Mouse (Mus musculus): ENCODE results near the gene Slc35f1. TPM values are rescaled to one million over a fixed set of nuclear protein-coding genes. Genes with fewer than 3 reads are reported as not detected.

Gene Slc35f1
- polyA plus RNA-seq, 1 experiment from 2014 or later, result 1.4 TPM

DNA sequence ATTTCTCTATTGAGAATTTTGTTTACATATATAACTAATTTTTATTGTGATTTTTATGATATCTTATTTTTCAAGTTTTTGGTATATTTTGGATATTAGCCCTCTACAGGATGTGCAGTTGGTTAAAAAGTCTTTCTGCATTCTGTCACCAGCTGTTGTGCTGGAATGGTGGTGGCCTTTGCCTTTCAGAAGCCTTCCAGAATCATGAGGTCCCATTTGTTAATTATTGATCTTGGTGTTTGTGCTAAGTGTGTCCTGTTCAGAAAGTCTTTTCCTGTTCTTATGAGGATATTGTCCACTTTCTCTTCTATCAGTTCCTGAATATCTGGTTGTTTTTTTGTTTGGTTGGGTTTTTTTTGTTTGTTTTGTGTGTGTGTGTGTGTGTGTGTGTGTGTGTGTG lies 362.2 kb downstream of the Slc35f1 start:
- Histone ChIP-seq H3K4me1 (no peaks in the 10 kb centered on the region), H3K4me2 (no peak overlapping the region), H3K9me3 (no peaks in the 10 kb centered on the region), H3K36me3 (no peaks in the 10 kb centered on the region), H3K27ac (no peak overlapping the region), H3K9ac (no peak overlapping the region), H3K27me3 (no peaks in the 10 kb centered on the region), H3K4me3 (no peak overlapping the region)
- no peak for ATAC-seq (ENCODE audit: borderline replicate concordance, extremely low read depth, low FRiP score, low TSS enrichment)

DNA sequence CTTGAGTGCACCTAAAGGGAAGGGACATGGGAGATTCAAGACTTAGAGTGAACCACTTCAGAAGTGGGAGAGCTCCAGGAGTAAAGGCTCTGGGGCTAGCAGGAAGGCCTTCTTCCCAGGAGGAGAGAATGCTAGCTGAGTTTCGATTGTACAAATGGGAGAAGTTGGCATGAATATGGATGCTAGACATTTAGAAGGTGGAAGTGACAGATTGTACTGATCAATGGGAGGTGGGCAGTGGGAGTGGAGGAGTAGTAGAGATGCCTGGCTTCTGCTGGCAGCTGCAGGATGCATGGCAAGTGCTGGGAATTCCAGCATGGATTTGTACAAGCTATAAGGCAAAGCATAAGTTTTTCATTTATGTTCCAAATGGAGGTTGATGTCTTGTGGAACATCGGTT lies 370.4 kb downstream of the Slc35f1 start:
- no peak overlapping the region for H3K4me2 ChIP-seq
- no peak overlapping the region for H3K4me3 ChIP-seq
- no peaks in the 10 kb centered on the region for H3K4me1 ChIP-seq
- H3K27me3 ChIP-seq, result no peaks in the 10 kb centered on the region
- H3K27ac ChIP-seq, result no peak overlapping the region
- H3K9ac ChIP-seq, result no peak overlapping the region
- no peaks in the 10 kb centered on the region for H3K9me3 ChIP-seq
- WGBS, result 76% methylated on average over 2 of the region's 2 CpGs
- no peaks in the 10 kb centered on the region for H3K36me3 ChIP-seq
- ATAC-seq (ENCODE audit: borderline replicate concordance, extremely low read depth, low FRiP score, low TSS enrichment), result no peak

DNA sequence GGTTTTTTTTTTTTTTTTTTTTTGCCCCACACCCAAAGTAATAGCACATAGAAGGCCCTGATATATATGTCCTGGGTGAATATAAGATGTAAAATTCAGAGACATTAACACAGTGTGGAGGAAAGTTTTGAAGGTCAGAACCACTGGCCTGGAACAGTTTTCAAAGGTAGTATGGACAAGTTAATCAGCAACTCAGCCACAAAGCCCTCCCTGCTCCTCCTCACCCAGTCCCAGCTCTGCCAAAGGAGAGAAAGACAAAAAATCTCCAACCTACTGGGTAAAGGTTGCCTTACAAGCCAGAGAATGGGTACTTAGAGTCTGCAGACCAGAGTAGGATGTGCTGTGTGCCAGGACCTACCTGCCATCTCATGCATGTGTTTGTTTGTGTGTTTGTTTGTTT lies 372.4 kb downstream of the Slc35f1 start:
- H3K4me2 ChIP-seq, result no peak overlapping the region
- ATAC-seq (ENCODE audit: borderline replicate concordance, extremely low read depth, low FRiP score, low TSS enrichment), result no peak
- H3K27me3 ChIP-seq, result no peaks in the 10 kb centered on the region
- H3K36me3 ChIP-seq, result no peaks in the 10 kb centered on the region
- H3K4me1 ChIP-seq, result no peaks in the 10 kb centered on the region
- H3K9me3 ChIP-seq, result no peaks in the 10 kb centered on the region
- H3K27ac ChIP-seq, result no peak overlapping the region
- H3K9ac ChIP-seq, result no peak overlapping the region
- H3K4me3 ChIP-seq, result no peak overlapping the region

DNA sequence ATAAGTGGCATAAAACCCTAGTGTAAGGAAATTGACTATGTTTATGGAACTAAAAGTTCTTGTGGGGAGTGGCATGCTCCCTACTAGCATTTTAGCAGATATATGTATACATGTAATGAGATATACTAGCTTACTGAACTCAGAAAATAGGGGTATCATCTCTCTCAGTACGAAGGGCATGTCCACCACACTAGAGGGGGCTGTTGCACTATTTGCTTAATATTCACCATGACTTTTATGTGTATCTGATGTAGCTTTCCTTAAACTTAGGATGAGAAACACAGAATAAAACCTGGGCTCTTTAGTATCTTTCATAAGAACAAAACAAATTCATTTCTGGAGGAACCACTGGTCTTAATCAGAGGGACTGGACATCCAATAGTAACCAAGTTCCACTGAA lies 397.5 kb downstream of the Slc35f1 start:
- Histone ChIP-seq H3K4me2 (no peak overlapping the region), H3K27me3 (no peaks in the 10 kb centered on the region), H3K9me3 (no peaks in the 10 kb centered on the region), H3K9ac (no peak overlapping the region), H3K4me3 (no peak overlapping the region), H3K27ac (no peak overlapping the region), H3K4me1 (no peaks in the 10 kb centered on the region), H3K36me3 (no peaks in the 10 kb centered on the region)
- ATAC-seq (ENCODE audit: borderline replicate concordance, extremely low read depth, low FRiP score, low TSS enrichment), result no peak
- WGBS, result 53% methylated on average over 1 of the region's 1 CpGs

DNA sequence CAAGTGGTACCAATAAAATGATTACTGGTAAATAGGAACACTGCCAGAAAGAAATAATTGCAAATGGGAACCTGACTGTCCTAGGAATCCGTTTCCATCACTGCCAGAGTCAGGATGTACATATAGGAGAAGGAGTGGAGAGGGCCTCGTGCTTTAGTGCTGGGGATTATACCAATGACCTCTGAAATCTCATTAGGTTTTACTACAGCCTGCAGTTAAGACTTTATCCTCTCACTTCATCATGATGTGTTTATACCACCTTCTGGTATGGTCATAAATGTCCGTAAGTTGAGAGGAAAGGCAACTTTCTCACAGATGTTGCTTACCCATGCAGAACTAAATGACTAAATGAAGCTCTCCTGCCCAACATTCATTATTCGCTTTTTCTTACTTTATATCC lies 401.2 kb downstream of the Slc35f1 start:
- ATAC-seq (ENCODE audit: borderline replicate concordance, extremely low read depth, low FRiP score, low TSS enrichment), result no peak
- H3K9me3 ChIP-seq, result no peaks in the 10 kb centered on the region
- H3K4me2 ChIP-seq, result no peak overlapping the region
- H3K4me3 ChIP-seq, result no peak overlapping the region
- no peaks in the 10 kb centered on the region for H3K4me1 ChIP-seq
- no peaks in the 10 kb centered on the region for H3K27me3 ChIP-seq
- H3K36me3 ChIP-seq, result no peaks in the 10 kb centered on the region
- H3K27ac ChIP-seq, result no peak overlapping the region
- WGBS, result 70% methylated on average over 4 of the region's 4 CpGs
- no peak overlapping the region for H3K9ac ChIP-seq

DNA sequence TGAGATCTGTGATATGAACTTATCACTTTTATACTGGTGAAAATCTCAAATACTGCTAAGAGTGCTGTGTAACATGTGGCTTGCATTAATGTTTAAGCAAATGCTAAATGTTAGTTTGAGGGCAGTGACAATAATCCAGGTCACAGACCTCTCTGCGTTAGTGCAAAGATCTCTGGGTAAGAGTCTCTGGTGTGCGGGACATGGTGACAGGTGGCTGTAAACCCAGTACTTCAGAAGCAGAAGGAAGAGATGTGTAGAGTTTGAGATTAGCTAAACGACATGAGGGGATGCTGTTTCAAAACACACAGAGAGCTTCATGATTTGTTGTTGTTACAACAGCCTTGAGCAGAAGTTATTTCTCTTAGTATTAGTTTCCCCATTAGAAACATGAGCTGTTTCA lies 406.1 kb downstream of the Slc35f1 start:
- 42% methylated on average over 3 of the region's 3 CpGs for WGBS
- no peaks in the 10 kb centered on the region for H3K27me3 ChIP-seq
- H3K4me3 ChIP-seq, result no peak overlapping the region
- H3K4me2 ChIP-seq, result no peak overlapping the region
- no peaks in the 10 kb centered on the region for H3K9me3 ChIP-seq
- H3K9ac ChIP-seq, result no peak overlapping the region
- H3K36me3 ChIP-seq, result no peaks in the 10 kb centered on the region
- H3K27ac ChIP-seq, result no peak overlapping the region
- ATAC-seq (ENCODE audit: borderline replicate concordance, extremely low read depth, low FRiP score, low TSS enrichment), result no peak
- H3K4me1 ChIP-seq, result no peaks in the 10 kb centered on the region

DNA sequence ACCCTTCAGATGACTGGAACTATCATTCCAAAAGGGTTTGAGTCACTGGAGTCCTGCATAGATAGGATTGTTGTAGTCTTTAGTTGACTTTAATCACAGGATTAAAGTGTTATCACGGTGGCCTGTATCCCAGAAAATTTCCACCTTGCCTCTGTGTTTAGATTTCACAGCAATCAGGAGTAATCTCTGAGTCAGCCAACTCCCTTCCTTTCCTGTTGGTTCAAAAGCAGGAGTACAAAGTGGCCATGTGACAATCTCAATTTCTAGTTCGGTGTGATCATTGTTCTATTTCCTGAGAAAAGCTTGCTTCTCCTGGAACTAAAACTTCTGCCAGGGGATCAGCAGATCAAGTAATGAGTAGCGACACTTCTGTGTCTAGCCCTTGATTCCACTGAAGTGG lies 410.5 kb downstream of the Slc35f1 start:
- no peak overlapping the region for H3K4me2 ChIP-seq
- no peaks in the 10 kb centered on the region for H3K27me3 ChIP-seq
- H3K9me3 ChIP-seq, result no peaks in the 10 kb centered on the region
- WGBS, result 59% methylated on average over 3 of the region's 3 CpGs
- H3K9ac ChIP-seq, result no peak overlapping the region
- H3K4me1 ChIP-seq, result no peaks in the 10 kb centered on the region
- no peak for ATAC-seq (ENCODE audit: borderline replicate concordance, extremely low read depth, low FRiP score, low TSS enrichment)
- no peak overlapping the region for H3K4me3 ChIP-seq
- no peak overlapping the region for H3K27ac ChIP-seq
- no peaks in the 10 kb centered on the region for H3K36me3 ChIP-seq

DNA sequence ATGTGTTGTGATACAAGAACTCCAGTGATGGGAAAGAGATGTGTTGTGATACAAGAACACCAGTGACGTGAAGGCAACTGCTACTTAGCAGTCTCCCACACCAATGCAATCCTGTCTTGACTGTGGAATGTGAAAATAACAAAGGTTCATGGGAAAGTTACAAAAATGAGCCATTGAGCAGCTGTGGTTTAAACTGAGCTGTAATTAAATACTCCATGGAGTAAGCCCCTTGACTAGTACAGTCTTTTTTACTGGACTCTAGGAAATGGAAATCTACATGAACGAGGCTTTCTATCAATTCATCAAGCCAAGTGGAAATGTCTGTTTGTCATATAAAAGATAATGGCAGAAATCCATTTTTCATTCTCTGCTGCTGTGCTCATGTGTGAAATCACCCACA lies 411.1 kb downstream of the Slc35f1 start:
- Histone ChIP-seq H3K36me3 (no peaks in the 10 kb centered on the region), H3K27ac (no peak overlapping the region), H3K4me3 (no peak overlapping the region), H3K9ac (no peak overlapping the region), H3K9me3 (no peaks in the 10 kb centered on the region), H3K4me2 (no peak overlapping the region), H3K27me3 (no peaks in the 10 kb centered on the region), H3K4me1 (no peaks in the 10 kb centered on the region)
- 55% methylated on average over 2 of the region's 2 CpGs for WGBS
- no peak for ATAC-seq (ENCODE audit: borderline replicate concordance, extremely low read depth, low FRiP score, low TSS enrichment)

DNA sequence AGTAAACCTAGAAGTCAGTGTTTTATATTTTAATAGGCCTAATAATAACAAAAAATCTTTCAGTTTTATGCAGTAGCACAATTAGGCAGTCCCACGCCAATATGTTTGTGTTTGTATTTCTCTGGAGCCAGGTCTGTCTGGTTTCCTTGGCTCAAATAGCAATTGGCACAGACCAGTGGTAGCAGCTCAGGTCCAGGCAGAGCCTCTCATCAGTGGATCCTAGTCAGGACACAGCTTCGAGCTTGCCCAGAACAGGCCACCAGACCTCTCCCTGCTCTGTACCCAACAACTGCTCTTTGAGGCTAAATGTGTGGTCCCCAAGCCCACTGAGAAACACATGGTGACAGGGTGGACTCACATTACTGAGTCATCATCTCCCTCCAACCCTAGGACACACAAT lies 412.1 kb downstream of the Slc35f1 start:
- Histone ChIP-seq H3K9ac (no peak overlapping the region), H3K27me3 (no peaks in the 10 kb centered on the region), H3K4me2 (no peak overlapping the region), H3K4me3 (no peak overlapping the region), H3K27ac (no peak overlapping the region), H3K36me3 (no peaks in the 10 kb centered on the region), H3K9me3 (no peaks in the 10 kb centered on the region), H3K4me1 (no peaks in the 10 kb centered on the region)
- no peak for ATAC-seq (ENCODE audit: borderline replicate concordance, extremely low read depth, low FRiP score, low TSS enrichment)
- WGBS, result 66% methylated on average over 2 of the region's 2 CpGs

DNA sequence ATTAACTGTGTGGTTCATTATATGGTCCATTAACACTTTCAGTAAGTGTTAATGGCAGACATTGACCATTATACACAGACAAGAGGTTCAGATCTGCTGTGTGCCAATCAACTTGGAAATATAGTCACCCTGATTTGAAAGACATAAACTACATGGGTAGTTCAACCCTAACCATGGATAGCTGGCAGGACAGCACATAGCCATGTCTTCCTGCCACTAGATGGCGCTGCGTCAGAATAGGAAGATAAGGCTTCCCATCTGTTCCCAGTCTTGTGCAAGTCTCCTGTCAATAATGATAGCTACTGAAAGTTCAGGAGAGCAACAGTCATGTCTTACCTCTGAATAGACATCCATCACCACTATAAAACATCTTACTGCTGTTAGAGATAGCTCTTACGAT lies 424.7 kb downstream of the Slc35f1 start:
- no peak overlapping the region for H3K4me3 ChIP-seq
- no peaks in the 10 kb centered on the region for H3K4me1 ChIP-seq
- 24% methylated on average over 3 of the region's 3 CpGs for WGBS
- no peaks in the 10 kb centered on the region for H3K9me3 ChIP-seq
- H3K9ac ChIP-seq, result no peak overlapping the region
- no peaks in the 10 kb centered on the region for H3K36me3 ChIP-seq
- no peak for ATAC-seq (ENCODE audit: borderline replicate concordance, extremely low read depth, low FRiP score, low TSS enrichment)
- no peaks in the 10 kb centered on the region for H3K27me3 ChIP-seq
- H3K27ac ChIP-seq, result no peak overlapping the region
- no peak overlapping the region for H3K4me2 ChIP-seq

DNA sequence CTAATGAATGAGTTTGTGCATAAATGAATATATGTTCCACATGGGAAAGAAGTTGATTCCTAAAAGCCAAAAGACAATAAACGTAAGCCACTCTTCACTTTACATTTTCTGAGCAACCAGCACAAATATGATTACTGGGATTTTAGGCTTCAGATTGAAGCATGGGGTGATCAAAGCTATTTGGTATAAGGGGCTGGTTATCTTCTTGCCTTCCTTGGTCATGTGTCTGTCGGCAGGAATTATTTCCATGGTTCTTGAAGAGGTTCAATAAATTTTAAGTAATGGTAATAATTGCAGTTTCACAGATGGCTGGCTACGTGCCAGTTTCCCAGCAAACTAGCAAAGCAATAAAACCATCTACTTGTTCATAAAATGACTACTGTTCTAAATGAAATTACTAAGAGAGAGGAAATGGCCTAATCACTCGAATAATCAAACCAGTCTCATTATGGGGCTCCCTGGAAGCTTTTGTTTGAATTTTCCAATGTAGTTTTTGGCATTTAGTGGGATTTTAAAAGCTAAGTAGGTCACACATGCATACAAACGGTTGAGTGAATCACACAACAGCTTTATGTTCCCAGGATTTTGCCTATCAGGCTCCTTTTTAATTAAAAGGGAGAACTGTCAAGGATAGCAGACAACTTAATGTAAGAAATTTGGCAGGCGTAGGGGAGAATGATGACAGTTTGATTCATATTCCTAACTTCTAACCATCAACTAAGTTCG lies 425.5 kb downstream of the Slc35f1 start:
- no peak overlapping the region for H3K4me2 ChIP-seq
- ATAC-seq (ENCODE audit: borderline replicate concordance, extremely low read depth, low FRiP score, low TSS enrichment), result no peak
- no peaks in the 10 kb centered on the region for H3K27me3 ChIP-seq
- no peak overlapping the region for H3K9ac ChIP-seq
- no peaks in the 10 kb centered on the region for H3K4me1 ChIP-seq
- H3K4me3 ChIP-seq, result no peak overlapping the region
- no peaks in the 10 kb centered on the region for H3K36me3 ChIP-seq
- no peak overlapping the region for H3K27ac ChIP-seq
- 58% methylated on average over 7 of the region's 7 CpGs for WGBS
- H3K9me3 ChIP-seq, result no peaks in the 10 kb centered on the region

DNA sequence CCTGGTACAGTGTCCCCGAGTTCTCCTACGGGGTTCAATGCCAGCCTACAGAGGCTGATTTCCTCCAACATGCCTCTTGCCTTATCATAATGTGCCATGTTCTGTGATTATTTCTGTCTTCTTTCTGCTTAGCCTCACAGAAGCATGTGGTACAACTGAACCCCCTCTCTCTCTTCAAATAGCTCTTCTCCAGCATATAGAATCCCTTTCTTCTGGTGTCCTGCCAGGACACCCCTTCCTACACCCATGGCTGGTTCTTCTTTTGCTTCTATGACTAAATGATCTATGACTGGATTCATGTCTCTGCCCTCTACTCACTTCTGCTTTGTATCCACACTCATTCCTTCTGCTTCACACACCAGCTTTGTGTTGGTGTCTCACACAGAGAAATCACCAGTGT lies 430.3 kb downstream of the Slc35f1 start:
- WGBS, result 96% methylated on average over 2 of the region's 2 CpGs
- ATAC-seq (ENCODE audit: borderline replicate concordance, extremely low read depth, low FRiP score, low TSS enrichment), result no peak
- H3K36me3 ChIP-seq, result no peaks in the 10 kb centered on the region
- H3K4me3 ChIP-seq, result no peak overlapping the region
- H3K27ac ChIP-seq, result no peak overlapping the region
- no peaks in the 10 kb centered on the region for H3K9me3 ChIP-seq
- no peak overlapping the region for H3K9ac ChIP-seq
- no peaks in the 10 kb centered on the region for H3K4me1 ChIP-seq
- no peaks in the 10 kb centered on the region for H3K27me3 ChIP-seq
- no peak overlapping the region for H3K4me2 ChIP-seq

DNA sequence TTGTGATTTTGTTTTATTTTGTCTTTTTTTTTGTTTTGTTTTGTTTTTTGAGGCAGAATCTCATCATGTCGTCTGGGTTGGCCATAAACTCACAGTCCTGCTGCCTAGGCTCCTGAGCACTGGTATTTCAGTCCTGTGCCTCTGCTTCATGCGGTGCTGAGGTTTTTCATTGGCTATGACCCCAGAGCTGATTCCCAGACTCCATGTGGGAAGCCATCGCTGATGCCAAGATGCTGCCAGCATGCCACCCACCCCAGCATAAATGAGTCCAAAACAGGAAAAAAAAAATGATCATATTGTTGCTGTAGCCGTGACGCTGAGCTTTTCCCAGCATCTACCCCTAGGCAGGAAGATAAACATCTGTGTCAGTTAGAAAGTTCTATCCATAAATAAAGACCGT lies 434.0 kb downstream of the Slc35f1 start:
- Histone ChIP-seq H3K9ac (no peak overlapping the region), H3K4me1 (no peaks in the 10 kb centered on the region), H3K27me3 (no peaks in the 10 kb centered on the region), H3K36me3 (no peaks in the 10 kb centered on the region), H3K4me2 (no peak overlapping the region), H3K9me3 (no peaks in the 10 kb centered on the region), H3K4me3 (no peak overlapping the region), H3K27ac (no peak overlapping the region)
- WGBS, result 60% methylated on average over 6 of the region's 6 CpGs
- ATAC-seq (ENCODE audit: borderline replicate concordance, extremely low read depth, low FRiP score, low TSS enrichment), result no peak

Data from lung, embryonic 15.5 days (tissue).